Mouse (Mus musculus) stomach, postnatal 0 days (tissue): ENCODE data around the gene Rps6kl1.

Experiments
- CTCF ChIP-seq: IDR thresholded peaks from 2 replicates; pipeline ENCODE4 v1.5.1; 2016; ENCODE audit warnings: antibody characterized with exemption, low read depth, mild to moderate bottlenecking, moderate library complexity
- EP300 ChIP-seq: optimal IDR thresholded peaks from 2 replicates; pipeline ENCODE3; 2016; ENCODE audit warnings: antibody characterized with exemption

DNA sequence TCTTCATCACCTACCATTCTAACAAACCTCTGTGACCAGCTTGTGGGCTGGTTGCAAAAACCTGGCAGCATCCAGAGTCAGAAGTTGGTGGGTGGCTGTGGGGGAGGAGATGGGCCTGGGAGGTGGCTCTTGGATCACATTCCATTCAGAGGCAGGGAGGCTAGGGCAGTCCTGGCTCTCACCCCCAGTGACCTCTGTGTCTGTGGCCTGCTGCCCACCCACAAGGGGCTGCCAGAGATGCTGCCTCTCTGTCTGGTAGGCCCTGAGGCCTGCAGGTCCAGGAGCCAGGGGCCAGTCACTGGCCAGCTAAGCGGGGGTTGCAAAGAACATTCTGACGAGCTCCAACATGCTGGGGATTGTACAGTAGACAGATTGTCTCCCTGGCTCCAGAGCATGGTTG, 27.2 kb upstream of the Rps6kl1 start:
- TF ChIP-seq CTCF (no peak), EP300 (no peak)
